Mouse (Mus musculus) limb, embryonic 15.5 days (tissue): Measurements from ENCODE around the gene Maml1. TPM values are rescaled to one million over a fixed set of nuclear protein-coding genes. Genes with fewer than 3 reads are reported as not detected.

Experiments
- ATAC-seq: fragments of 200-750 bp; cut with Nextera tagmentation; 2 replicates; pipeline ENCODE4 v1.8.0; 2017; ENCODE audit warnings: low read depth, moderate TSS enrichment; ENCODE audit not compliant: insufficient number of reproducible peaks, low FRiP score, low TSS enrichment
- H3K27ac ChIP-seq: fragments of 300-500 bp; sonication (generic); 2 replicates; pipeline ENCODE4 v1.5.1; 2015; ENCODE audit warnings: moderate library complexity, mild to moderate bottlenecking, inconsistent platforms
- H3K27me3 ChIP-seq: fragments of 300-500 bp; sonication (generic); 2 replicates; pipeline ENCODE4 v1.6.1; 2015; ENCODE audit warnings: inconsistent platforms
- H3K36me3 ChIP-seq: fragments of 300-500 bp; sonication (generic); 2 replicates; pipeline ENCODE4 v1.6.1; 2015; ENCODE audit warnings: inconsistent platforms
- H3K4me1 ChIP-seq: fragments of 300-500 bp; sonication (generic); 2 replicates; pipeline ENCODE4 v1.6.1; 2015; ENCODE audit warnings: inconsistent platforms
- H3K4me2 ChIP-seq: fragments of 300-500 bp; sonication (generic); 2 replicates; pipeline ENCODE4 v1.6.1; 2015; ENCODE audit warnings: mild to moderate bottlenecking, inconsistent platforms
- H3K4me3 ChIP-seq: fragments of 300-500 bp; sonication (generic); 2 replicates; pipeline ENCODE4 v1.5.1; 2015; ENCODE audit warnings: mild to moderate bottlenecking, inconsistent platforms
- H3K9ac ChIP-seq: fragments of 300-500 bp; sonication (generic); 2 replicates; pipeline ENCODE4 v1.6.1; 2015; ENCODE audit warnings: inconsistent platforms
- H3K9me3 ChIP-seq: fragments of 300-500 bp; sonication (generic); 2 replicates; pipeline ENCODE4 v1.6.1; 2016; ENCODE audit warnings: inconsistent platforms
- WGBS: fragments of 180-500 bp; shearing (Covaris S2); methylation state at CpG from one replicate; pipeline ENCODE4 v1.1.7; 2015; 5-methylcytosine and 5-hydroxymethylcytosine counted together
- polyA plus RNA-seq: library from polyadenylated mRNA; unstranded; fragments of >200 nt; fragmentation: Nextera tagmentation; extraction: Ambion mirVana; gene quantifications from 2 replicates; pipeline ENCODE4 v1.2.1, GENCODE M21; 2015

Maml1 gene
- polyA plus RNA-seq, result 5.4 and 6.1 TPM in 2 replicates

- Histone ChIP-seq H3K4me1 (peaks cover 13% of the 10 kb centered on the region; the same call in 1 of the 2 replicates), H3K27me3 (no peaks in the 10 kb centered on the region), H3K27ac (peak within 1 kb of the TSS; percentile 98), H3K9ac (peak within 1 kb of the TSS; percentile 99), H3K36me3 (peaks cover 34% of the 10 kb centered on the region), H3K9me3 (no peaks in the 10 kb centered on the region), H3K4me3 (peak within 1 kb of the TSS; percentile 99), H3K4me2 (peak within 1 kb of the TSS; percentile 77)
- WGBS, result under 1% methylated on average over 44 of the region's 45 CpGs
- ATAC-seq, result peak; percentile 99
These were observed at the start of gene Maml1 for GRCm38 (mm10) chr11:50292190-50292855. TSS of gene Maml1 (minus strand) at chr11:50292311.

DNA sequence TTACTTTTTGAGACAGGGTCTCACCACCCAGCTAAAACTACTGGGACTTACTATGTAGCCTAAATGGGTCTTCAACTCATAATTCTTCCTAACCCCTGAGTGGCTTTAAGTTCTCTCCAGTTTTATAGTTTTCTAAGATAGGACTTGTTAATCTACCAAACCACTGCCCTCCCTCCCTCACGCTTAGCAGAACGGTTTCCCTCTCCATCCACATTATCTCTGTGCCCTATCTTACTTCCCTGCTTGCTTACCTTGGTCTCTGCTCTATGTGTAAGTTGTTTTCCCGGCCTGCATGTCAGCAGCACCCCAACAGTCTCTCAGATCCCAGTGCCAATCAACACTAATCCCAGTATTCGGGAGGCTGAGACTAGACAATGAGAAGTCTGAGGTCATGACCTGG, 44.8 kb upstream of the Maml1 start:
- Histone ChIP-seq H3K27ac (no peak overlapping the region), H3K9me3 (no peaks in the 10 kb centered on the region), H3K9ac (no peak overlapping the region), H3K4me2 (no peak overlapping the region), H3K36me3 (no peaks in the 10 kb centered on the region), H3K4me3 (no peak overlapping the region), H3K27me3 (no peaks in the 10 kb centered on the region), H3K4me1 (no peaks in the 10 kb centered on the region)
- WGBS, result 68% methylated on average over 4 of the region's 4 CpGs
- ATAC-seq, result no peak

DNA sequence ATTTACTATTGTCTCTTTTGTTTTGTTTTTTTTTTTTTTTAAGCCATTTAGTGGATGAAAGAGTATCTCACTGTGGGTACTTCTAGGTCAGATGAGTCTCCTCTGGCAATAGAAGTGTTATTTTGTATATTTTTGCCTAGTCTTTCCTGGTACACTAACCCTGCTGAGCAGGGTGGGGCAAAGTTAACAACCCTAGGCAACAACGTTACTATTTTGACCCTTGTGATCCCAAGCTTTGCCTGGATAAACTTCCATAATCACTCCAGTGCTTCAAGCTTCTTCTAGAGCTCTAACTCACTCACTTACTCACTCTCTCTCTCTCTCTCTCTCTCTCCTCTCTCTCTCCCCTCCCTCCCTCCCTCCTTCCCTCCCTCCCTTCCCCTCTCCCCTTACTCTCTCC, 44.0 kb upstream of the Maml1 start:
- no peaks in the 10 kb centered on the region for H3K9me3 ChIP-seq
- H3K4me1 ChIP-seq, result no peaks in the 10 kb centered on the region
- 35% methylated on average over 1 of the region's 1 CpGs for WGBS
- no peaks in the 10 kb centered on the region for H3K27me3 ChIP-seq
- no peak overlapping the region for H3K9ac ChIP-seq
- H3K36me3 ChIP-seq, result no peaks in the 10 kb centered on the region
- H3K4me3 ChIP-seq, result no peak overlapping the region
- no peak overlapping the region for H3K4me2 ChIP-seq
- no peak for ATAC-seq
- no peak overlapping the region for H3K27ac ChIP-seq

DNA sequence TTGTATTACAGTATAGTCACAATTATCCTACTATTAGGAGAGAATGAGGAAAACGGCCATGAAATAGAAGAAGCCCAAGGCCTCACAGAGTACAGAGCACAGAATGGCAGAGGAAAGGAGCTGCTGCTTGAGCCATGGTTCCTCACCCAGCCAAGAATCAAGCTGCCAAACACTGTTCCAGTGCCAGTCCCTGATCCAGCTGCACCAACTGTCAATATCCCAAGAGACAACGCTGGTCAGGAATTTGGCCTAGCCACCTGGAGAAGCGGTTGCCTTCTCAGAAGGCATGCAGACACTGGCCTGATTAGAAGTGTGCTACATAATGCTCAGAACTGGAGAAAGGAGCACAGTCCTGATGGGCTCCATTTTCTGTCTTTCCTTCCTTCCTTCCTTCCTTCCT, 41.1 kb upstream of the Maml1 start:
- Histone ChIP-seq H3K9ac (no peak overlapping the region), H3K36me3 (no peaks in the 10 kb centered on the region), H3K4me1 (no peaks in the 10 kb centered on the region), H3K9me3 (no peaks in the 10 kb centered on the region), H3K27ac (no peak overlapping the region), H3K27me3 (no peaks in the 10 kb centered on the region), H3K4me2 (no peak overlapping the region), H3K4me3 (no peak overlapping the region)
- ATAC-seq, result no peak
- 86% methylated on average over 3 of the region's 3 CpGs for WGBS

- H3K4me1 ChIP-seq, result peaks cover 2% of the 10 kb centered on the region; the same call in 1 of the 2 replicates
- 89% methylated on average over 1 of the region's 1 CpGs for WGBS
- no peaks in the 10 kb centered on the region for H3K27me3 ChIP-seq
- ATAC-seq, result no peak
- no peak overlapping the region for H3K9ac ChIP-seq
- H3K27ac ChIP-seq, result no peak overlapping the region
- no peak overlapping the region for H3K4me2 ChIP-seq
- no peaks in the 10 kb centered on the region for H3K9me3 ChIP-seq
- H3K36me3 ChIP-seq, result no peaks in the 10 kb centered on the region
- no peak overlapping the region for H3K4me3 ChIP-seq
These were observed 37.3 kb upstream of the Maml1 start for GRCm38 (mm10) chr11:50329378-50329777.

DNA sequence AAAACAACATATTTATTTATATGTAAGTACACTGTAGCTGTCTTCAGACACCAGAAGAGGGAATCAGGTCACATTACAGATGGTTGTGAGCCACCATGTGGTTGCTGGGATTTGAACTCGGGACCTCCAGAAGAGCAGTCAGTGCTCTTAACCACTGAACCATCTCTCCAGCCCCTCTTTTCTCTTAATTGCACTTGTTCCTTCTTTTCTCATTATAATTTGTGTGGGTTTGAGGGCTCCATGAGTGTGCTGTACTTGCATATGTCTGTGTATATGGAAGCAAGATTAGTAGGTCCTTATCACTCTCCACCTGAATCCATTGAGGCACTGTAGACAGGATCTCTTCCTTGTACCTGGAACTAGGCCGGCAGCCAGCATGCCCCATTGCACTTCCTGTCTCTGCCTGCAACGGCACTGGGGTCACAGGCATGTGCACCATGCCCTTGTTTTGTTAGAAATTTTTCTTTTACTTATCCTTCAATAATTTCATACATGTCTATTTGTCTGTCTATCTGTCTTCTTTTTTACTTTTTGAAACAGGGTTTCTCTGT, 36.0 kb upstream of the Maml1 start:
- Histone ChIP-seq H3K36me3 (no peaks in the 10 kb centered on the region; the same call in 1 of the 2 replicates), H3K4me3 (no peak overlapping the region), H3K4me2 (no peak overlapping the region), H3K9ac (no peak overlapping the region), H3K4me1 (peaks cover 10% of the 10 kb centered on the region; the same call in 1 of the 2 replicates), H3K9me3 (no peaks in the 10 kb centered on the region), H3K27me3 (no peaks in the 10 kb centered on the region), H3K27ac (no peak overlapping the region)
- WGBS, result 91% methylated on average over 3 of the region's 3 CpGs
- ATAC-seq, result no peak

DNA sequence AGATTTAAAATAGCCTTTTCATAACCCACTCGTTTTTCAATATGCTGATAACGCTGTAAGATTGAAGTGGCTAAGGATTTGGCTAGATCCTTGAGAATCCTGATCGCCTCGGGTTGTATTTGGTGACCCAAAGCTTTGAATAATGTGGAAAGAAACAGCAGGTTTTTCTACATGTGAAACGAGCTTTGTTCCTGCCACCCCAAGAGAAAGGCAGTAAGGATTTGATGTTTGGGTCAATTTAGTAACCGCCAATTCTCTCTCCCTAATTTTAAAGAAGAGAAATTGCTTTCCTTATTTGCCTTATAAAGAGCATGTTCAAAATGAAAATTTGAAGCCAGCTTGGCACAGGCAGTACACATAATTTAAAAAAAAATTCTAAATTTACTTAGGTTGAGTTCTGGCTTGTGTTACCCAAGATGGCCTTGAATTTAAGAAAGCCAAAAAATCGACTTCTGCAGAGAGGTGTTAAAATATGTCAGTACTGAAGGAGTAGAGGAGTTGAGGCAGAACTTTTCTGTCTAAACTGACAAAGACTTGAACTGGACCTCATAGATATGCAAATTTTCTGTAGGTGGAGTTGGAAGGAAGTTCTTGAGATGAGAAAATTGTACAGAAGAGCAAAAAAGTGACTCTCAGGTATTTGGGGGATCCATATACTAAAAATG, 34.3 kb upstream of the Maml1 start:
- no peak for ATAC-seq
- H3K4me3 ChIP-seq, result peak overlapping the region; percentile 91
- H3K9ac ChIP-seq, result peak overlapping the region; percentile 58
- H3K4me1 ChIP-seq, result peaks cover 10% of the 10 kb centered on the region; the same call in 1 of the 2 replicates
- no peaks in the 10 kb centered on the region for H3K27me3 ChIP-seq
- H3K27ac ChIP-seq, result peak overlapping the region; percentile 84
- 3% methylated on average over 7 of the region's 7 CpGs for WGBS
- H3K4me2 ChIP-seq, result peak overlapping the region; percentile 59
- no peaks in the 10 kb centered on the region; the same call in 1 of the 2 replicates for H3K36me3 ChIP-seq
- no peaks in the 10 kb centered on the region for H3K9me3 ChIP-seq

GRCm38 (mm10) chr11:50325496-50326301, 33.6 kb upstream of the Maml1 start, which contains the start of gene Canx:
TSS of gene Canx (minus strand) at chr11:50325673.
- no peaks in the 10 kb centered on the region; the same call in 1 of the 2 replicates for H3K36me3 ChIP-seq
- WGBS, result under 1% methylated on average over 64 of the region's 64 CpGs

DNA sequence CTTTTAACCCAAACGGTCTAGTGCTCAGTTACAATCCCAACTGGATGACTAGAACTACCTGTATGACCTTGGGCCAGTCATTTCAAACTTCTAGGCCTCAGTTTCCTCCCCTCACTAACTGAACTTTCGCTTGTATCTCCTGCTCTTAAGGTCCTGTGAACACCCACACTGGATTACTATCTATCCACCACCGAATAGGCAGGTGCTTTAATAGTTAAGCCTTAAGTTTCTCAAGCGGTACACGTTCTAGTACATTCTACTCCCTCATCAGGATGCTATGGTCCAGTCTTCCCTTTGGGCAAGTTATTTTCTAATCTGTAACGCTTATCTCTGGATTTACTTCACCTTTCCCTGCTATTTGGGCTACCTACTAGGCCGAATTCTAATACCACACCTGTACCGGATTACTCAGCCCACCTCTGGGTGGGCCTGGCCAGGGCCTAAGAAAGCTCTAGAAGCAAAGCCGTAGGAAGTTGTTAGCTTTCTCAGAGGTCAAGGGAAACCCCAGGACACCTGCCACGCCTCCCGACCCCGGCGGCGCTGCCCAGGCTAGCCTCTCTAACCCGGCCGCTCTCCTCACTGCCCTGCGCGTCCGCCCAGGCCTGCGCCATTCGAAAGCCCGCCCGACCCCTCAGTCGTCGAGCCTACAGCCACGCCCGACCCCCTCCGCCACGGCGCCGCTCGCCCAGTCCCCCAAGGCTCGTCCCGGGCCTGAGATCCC, 32.8 kb upstream of the Maml1 start:
- Histone ChIP-seq H3K27me3 (no peaks in the 10 kb centered on the region), H3K36me3 (no peaks in the 10 kb centered on the region; the same call in 1 of the 2 replicates), H3K27ac (peak overlapping the region; percentile 91), H3K9ac (peak overlapping the region; percentile 95), H3K4me2 (peak overlapping the region; percentile 56), H3K9me3 (no peaks in the 10 kb centered on the region), H3K4me1 (peaks cover 10% of the 10 kb centered on the region; the same call in 1 of the 2 replicates), H3K4me3 (peak overlapping the region; percentile 91)
- under 1% methylated on average over 34 of the region's 34 CpGs for WGBS
- ATAC-seq, result peak; percentile 71

More at GRCm38 (mm10) chr11:50325496-50326301, 33.6 kb upstream of the Maml1 start, which contains the start of gene Canx:
- H3K27ac ChIP-seq, result peak within 1 kb of the TSS; percentile 91
- no peaks in the 10 kb centered on the region for H3K9me3 ChIP-seq
- peaks cover 10% of the 10 kb centered on the region; the same call in 1 of the 2 replicates for H3K4me1 ChIP-seq
- peak within 1 kb of the TSS; percentile 95 for H3K9ac ChIP-seq
- H3K27me3 ChIP-seq, result no peaks in the 10 kb centered on the region
- peak within 1 kb of the TSS; percentile 59 for H3K4me2 ChIP-seq
- ATAC-seq, result peak; percentile 99
- H3K4me3 ChIP-seq, result peak within 1 kb of the TSS; percentile 91

- no peak overlapping the region for H3K9ac ChIP-seq
- no peak for ATAC-seq
- 26% methylated on average over 1 of the region's 1 CpGs for WGBS
These were observed 31.7 kb upstream of the Maml1 start for GRCm38 (mm10) chr11:50323843-50324242.

GRCm38 (mm10) chr11:50322345-50322744, 30.2 kb upstream of the Maml1 start:
- no peak overlapping the region for H3K27ac ChIP-seq
- no peak overlapping the region for H3K4me3 ChIP-seq
- no peak overlapping the region for H3K4me2 ChIP-seq
- H3K4me1 ChIP-seq, result peaks cover 10% of the 10 kb centered on the region; the same call in 1 of the 2 replicates
- peaks cover 3% of the 10 kb centered on the region; the same call in 1 of the 2 replicates for H3K36me3 ChIP-seq
- ATAC-seq, result no peak
- H3K9ac ChIP-seq, result no peak overlapping the region
- no peaks in the 10 kb centered on the region for H3K27me3 ChIP-seq
- no peaks in the 10 kb centered on the region for H3K9me3 ChIP-seq

More at GRCm38 (mm10) chr11:50323843-50324242, 31.7 kb upstream of the Maml1 start:
- Histone ChIP-seq H3K27ac (no peak overlapping the region), H3K27me3 (no peaks in the 10 kb centered on the region), H3K4me1 (peaks cover 10% of the 10 kb centered on the region; the same call in 1 of the 2 replicates), H3K36me3 (peaks cover 3% of the 10 kb centered on the region; the same call in 1 of the 2 replicates), H3K4me3 (peak overlapping the region; percentile 91), H3K9me3 (no peaks in the 10 kb centered on the region), H3K4me2 (peak overlapping the region; percentile 56)
